Mouse (Mus musculus) C2C12 (cell line): ENCODE measurements around the gene Clasrp.

ENCODE experiments used
- CEBPB ChIP-seq: IDR thresholded peaks from one replicate; pipeline ENCODE4 v1.6.1; 2011; ENCODE audit warnings: low read depth, mild to moderate bottlenecking, control low read depth, moderate library complexity
- CTCF ChIP-seq: IDR thresholded peaks from one replicate; pipeline ENCODE4 v1.5.1; 2011; ENCODE audit not compliant: control insufficient read depth, insufficient read depth, insufficient read length
- FOSL1 ChIP-seq: IDR thresholded peaks from one replicate; pipeline ENCODE4 v1.8.0; 2011; ENCODE audit warnings: mild to moderate bottlenecking, low read length; ENCODE audit not compliant: poor library complexity, insufficient read depth, severe bottlenecking
- MAX ChIP-seq: IDR thresholded peaks from one replicate; pipeline ENCODE4 v1.6.1; 2011; ENCODE audit warnings: mild to moderate bottlenecking, control low read depth
- MYOD1 ChIP-seq: IDR thresholded peaks from one replicate; pipeline ENCODE4 v1.6.1; 2011; ENCODE audit warnings: low read depth; ENCODE audit not compliant: control insufficient read depth, insufficient read length
- MYOG ChIP-seq: IDR thresholded peaks from one replicate; pipeline ENCODE4 v1.6.1; 2011; ENCODE audit not compliant: control insufficient read depth, insufficient read length; ENCODE audit errors: extremely low read depth
- USF1 ChIP-seq: IDR thresholded peaks from one replicate; pipeline ENCODE4 v1.6.1; 2011; ENCODE audit warnings: low read depth, mild to moderate bottlenecking, control low read depth, moderate library complexity

- TF ChIP-seq MYOG (no peak), MYOD1 (no peak), CTCF (no peak), USF1 (no peak), MAX (no peak), CEBPB (no peak), FOSL1 (no peak)
These were observed 30.5 kb downstream of the Clasrp start for GRCm38 (mm10) chr7:19573776-19574140.
